Mouse (Mus musculus) cerebellum, adult 2 months (tissue): Measurements from ENCODE around the gene Gpr132.
A peak's percentile ranks its signal among the peaks of the same experiment; 100 is the strongest.

ENCODE experiments used
- CTCF ChIP-seq: fragments of 200-500 bp; IDR thresholded peaks from 2 replicates; pipeline ENCODE4 v1.5.1; 2011; ENCODE audit warnings: low read depth, mild to moderate bottlenecking, control low read depth, low read length, moderate library complexity, borderline replicate concordance; ENCODE audit not compliant: insufficient read depth
- POLR2A ChIP-seq: fragments of 200-500 bp; IDR thresholded peaks from 2 replicates; pipeline ENCODE4 v1.6.1; 2011; ENCODE audit warnings: low read length, control low read depth, borderline replicate concordance; ENCODE audit not compliant: insufficient read depth

DNA sequence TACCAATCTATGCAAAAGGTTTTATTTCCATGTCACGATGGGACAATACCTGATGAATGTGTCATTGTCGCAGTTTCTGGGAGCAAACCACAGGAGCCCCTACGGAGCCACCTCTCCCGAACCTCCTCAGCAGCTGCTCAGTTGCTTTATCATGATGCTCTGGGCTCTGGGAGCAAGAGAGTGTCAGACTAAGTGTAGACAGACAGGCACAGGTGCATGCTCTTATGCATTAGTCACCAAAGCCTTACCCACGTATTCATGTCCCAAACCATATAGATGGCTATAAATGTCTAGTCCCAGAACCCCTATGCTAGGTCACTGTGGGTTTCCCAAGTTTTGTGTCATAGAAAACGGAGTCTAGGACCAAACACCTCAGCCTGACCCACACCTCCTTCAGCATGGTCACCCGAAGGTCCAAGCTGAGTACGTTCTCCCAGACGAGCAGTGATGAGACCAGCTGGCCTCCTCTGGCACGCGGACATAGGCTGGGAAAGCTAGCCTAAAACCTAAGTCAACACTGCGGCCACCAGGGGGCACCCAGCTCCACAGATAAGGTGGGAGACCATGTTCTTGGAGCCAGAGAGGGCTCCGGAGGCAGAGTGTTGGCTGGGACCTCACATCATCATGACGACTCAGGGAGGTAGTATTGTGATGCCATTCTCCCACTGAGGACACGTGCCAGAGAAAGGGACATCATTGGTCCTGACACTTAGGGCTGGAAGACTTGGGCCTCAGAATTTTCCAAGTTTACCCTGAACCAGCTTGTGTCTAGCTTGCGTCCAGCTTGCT is 7.4 kb upstream of the Gpr132 start:
- peak; percentile 89 for TF ChIP-seq CTCF
- no peak for TF ChIP-seq POLR2A
